Mouse (Mus musculus) lung, postnatal 14 days (tissue): ENCODE measurements around the gene Sars.
A peak's percentile ranks its signal among the peaks of the same experiment; 100 is the strongest.

Source experiments
- DNase-seq: peaks from one replicate; pipeline ENCODE4 v3.0.0; 2021

The Sars gene

DNA sequence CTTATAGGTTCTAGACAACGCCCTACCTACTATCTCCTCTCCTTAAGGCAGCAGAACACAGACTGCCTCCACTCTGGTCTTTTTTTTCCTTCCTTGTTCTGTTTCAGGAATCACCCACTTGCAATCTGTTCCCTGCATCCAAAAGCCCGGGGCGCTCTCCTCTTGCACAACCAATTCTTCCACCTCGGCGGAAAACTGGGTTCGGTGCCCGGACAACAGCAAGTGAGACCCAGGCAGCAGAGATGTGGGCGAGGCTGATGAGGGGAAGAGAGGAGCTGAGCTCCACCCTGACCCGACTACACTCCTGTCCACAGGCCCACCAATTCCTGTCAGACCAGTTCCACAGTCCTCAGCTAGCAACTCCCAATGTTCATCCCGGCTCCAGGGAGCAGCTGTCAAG is 58.8 kb downstream of the Sars start:
- DNase-seq: no peak

DNA sequence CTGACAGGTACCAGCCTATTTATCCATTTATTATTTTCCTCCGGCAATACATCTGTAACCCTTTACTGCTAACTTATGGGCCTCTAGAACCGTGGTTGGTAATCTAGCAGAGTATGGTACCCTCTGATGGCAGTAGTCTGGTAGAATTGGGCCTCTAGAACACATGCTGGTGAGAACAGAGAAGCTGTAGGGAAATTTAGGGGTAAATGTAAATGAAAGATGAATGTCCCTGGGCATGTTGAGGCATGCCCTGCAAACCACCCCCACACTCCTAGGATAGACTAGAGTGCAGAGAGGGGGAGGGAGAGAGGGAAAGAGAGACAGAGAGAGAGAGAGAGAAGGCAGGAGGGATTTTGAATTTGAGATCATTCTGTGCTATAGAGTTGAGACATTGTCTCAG is 60.6 kb downstream of the Sars start:
- no peak for DNase-seq

DNA sequence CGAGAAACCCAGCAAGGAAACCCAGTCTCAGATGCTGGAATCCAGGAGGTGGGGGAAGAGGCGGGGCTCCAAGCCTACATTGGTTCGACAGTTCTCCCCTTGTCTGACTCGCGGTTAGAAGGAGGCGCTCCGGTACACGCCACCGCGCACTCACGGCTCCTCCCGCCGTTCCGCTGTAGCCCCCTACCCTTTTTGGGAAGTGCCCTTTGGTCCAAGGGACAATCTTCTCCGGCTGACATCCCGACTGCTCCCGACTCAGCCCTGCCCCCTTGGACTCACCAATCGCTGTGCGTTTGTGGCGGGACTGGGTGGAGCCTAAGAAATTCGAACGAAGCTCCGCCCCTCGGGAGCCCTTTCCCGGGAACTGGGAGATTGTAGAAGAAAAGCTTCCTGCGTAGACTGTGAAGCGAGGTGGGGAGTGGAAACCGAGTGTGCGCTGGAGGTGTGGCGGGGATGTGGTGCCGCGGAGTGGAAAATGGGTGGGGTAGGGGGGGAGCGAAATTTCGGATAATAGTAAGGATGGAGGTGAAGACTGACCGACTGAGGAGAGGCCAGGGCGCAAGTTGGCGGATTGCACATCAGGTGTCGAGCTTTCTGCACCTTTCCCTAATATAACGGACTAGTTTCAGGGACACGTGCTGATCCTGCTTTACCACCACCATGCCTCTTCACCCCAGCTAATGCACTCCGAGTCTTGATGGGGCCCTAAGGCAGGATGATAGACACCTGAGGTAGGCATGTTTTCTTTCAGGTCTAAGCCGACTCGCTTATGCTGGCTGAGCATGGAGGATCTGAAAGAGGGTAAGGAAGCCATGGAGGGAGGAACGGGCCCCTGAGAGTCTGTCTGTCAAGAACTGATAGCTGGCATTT is 61.3 kb downstream of the Sars start, which contains the start of gene Psrc1:
Gene Psrc1 (plus strand): TSS at position 355 of the 870 bp plus-strand sequence.
- DNase-seq: peak; percentile 91

DNA sequence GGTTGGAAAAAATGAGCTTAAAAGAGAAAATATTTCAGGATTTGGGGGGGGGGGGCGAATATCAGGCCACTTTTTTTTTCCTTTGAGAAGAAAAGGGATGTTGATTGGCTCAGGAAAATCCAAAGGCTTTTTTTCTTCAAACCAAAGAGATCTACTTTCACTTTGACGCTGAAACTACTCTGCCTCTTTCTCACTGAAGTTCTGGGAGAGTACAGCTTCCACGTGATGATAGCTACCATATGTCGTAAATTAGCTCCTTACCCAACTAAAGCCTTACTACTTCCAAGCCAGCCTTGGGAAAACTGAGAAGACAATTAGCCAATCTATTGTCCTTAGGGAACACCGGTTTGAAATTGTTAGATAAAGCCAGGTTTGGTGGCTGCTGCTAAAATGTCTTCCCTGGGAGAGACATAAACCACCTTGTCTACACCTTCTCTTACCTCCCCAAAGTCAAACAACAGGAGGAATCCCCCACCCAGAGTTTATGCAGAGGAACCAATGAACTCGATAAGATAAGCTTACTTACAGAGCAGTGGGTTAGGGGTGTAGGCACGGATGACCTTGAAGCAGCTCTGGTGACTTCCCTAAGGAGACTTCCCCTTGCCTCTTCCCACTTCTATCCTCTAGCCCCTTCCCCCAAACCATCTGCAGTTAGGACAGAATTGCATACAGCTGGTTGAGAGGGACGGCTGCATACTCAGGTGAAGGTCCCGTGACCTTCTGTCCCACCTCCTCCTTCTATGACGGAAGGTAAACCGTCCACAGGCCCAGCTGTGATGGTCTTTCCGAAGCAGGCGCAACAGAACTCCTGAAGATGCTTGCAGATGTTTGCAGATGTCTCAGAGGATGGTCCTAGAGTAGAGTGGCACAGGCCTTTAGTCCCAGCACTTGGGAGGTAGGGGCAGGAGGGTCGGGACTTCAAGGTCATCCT is 62.8 kb downstream of the Sars start:
- DNase-seq: no peak

DNA sequence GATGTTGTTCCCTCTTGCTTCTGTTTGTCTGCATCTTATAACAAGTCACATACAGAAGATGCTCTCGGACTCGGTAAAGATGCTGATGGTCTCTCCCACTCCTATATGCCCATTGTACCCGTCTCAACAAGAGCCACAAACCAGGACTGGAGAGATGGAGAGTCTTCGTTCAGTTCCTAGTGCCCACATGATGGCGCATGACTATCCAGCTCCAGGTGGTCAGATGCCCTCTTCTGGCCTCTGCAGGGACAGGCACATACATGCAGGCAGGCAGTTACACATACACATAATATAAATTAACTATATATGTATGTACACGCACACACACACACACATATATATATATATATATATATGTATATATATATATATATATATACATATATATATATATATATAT is 64.3 kb downstream of the Sars start:
- DNase-seq: no peak

DNA sequence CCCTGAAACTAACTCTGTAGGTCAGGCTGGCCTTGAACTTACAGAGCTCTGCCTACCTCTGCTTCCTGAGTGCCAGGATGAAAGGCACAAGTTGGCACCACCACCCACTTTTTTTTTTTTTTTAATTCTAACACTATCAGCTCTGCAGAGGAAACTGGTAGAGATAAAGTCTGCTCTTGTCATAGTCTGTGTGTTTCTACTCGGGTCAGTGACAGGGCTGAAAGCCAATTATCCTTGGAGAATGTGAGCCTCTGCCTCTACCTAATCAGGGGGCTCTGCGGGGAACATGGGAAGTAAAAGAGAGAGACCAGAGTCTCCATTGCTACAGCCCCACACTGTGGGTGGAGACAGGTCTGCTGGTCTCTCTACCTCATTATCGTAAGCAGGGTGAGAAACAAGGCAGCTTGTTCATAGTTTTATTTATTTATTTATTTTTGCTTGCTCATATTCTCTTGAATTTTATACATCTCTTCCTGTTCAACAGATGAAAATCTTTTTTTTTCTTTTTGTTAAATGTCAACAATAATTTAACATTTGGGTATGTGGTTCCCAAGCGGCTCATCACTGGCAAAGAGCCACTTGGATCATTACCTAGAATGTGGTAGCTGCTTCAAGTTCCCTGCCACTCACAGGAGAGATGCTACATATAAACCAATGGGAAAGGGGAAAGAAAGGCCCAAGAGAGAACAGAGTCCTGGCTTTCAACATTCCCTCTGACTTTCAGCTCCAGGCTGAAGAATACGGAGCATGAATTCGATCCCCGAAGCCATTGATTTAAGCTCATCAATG is 65.9 kb downstream of the Sars start:
- no peak for DNase-seq
